Mouse (Mus musculus): ENCODE data around the gene Ptpre. TPM values are rescaled to one million over a fixed set of nuclear protein-coding genes. Genes with fewer than 3 reads are reported as not detected.
"Not testable (repeated sequence)": the region's sequence is repeated elsewhere in the genome, so short reads cannot be mapped to it uniquely, and the experiment has no call there.

Gene Ptpre
- polyA plus RNA-seq, 1 experiment = 2.4 TPM

DNA sequence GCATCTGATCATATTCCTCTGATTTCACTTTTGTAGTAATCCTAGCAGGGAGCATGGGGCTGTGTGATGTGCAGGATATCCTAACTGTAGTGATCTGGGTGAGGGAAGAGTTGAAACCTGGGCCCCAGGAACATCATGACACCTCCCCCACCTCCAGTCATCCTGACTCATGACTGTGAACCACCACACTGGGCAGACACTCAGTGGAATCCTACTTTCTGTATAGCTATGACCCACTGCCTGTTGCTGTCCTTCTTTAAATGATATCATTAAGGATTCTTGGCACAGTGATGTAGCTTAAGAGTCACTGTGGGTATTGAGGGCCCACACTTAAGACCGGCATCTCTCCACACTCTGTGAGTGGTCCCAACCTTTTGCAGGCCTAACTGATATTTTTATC, 30.3 kb downstream of the Ptpre start:
- Histone ChIP-seq H3K4me3 (no peak overlapping the region), H3K27me3 (ENCODE audit: control insufficient read depth, insufficient read depth, insufficient read length) (no peaks in the 10 kb centered on the region), H3K36me3 (ENCODE audit: control insufficient read depth, insufficient read depth) (no peaks in the 10 kb centered on the region), H3K4me2 (ENCODE audit: low read depth) (peak overlapping the region; percentile 24), H3ac (ENCODE audit: control insufficient read depth, insufficient read length) (no peak overlapping the region), H3K79me2 (ENCODE audit: control insufficient read depth, insufficient read depth) (no peaks in the 10 kb centered on the region)
- no peak for TF ChIP-seq TCF3 (IDR thresholded peaks at IDR 0.05; ENCODE audit: insufficient read length, low read depth)
- TF ChIP-seq MYOD1 (IDR thresholded peaks at IDR 0.05; ENCODE audit: control insufficient read depth in 1 of 3, insufficient read length in 2 of 3, low read depth in 2 of 3) = peak in 1 of 3 experiments; percentile 11

GRCm38 (mm10) chr7:135568550-135568949, 31.3 kb downstream of the Ptpre start:
- Histone ChIP-seq H3K4me3 (no peak overlapping the region), H3K79me2 (ENCODE audit: control insufficient read depth, insufficient read depth) (no peaks in the 10 kb centered on the region), H3K36me3 (ENCODE audit: control insufficient read depth, insufficient read depth) (no peaks in the 10 kb centered on the region), H3ac (ENCODE audit: control insufficient read depth, insufficient read length) (no peak overlapping the region), H3K4me2 (ENCODE audit: low read depth) (no peak overlapping the region), H3K27me3 (ENCODE audit: control insufficient read depth, insufficient read depth, insufficient read length) (no peaks in the 10 kb centered on the region)
- TF ChIP-seq REST (IDR thresholded peaks at IDR 0.05; ENCODE audit: insufficient read depth, insufficient read length) (no peak), MYOG (IDR thresholded peaks at IDR 0.05; ENCODE audit: control insufficient read depth in 1 of 3, insufficient read depth in 1 of 3, insufficient read length in 2 of 3, low read depth in 2 of 3) (no peak), SRF (IDR thresholded peaks at IDR 0.05; ENCODE audit: control insufficient read depth, insufficient read length, low read depth) (no peak), CEBPB (IDR thresholded peaks at IDR 0.05; ENCODE audit: insufficient read depth, poor library complexity, severe bottlenecking) (no peak), MYOD1 (IDR thresholded peaks at IDR 0.05; ENCODE audit: control insufficient read depth in 1 of 3, insufficient read length in 2 of 3, low read depth in 2 of 3) (no peak), POLR2A (IDR thresholded peaks at IDR 0.05; ENCODE audit: insufficient read length, low read depth) (no peak), MAX (IDR thresholded peaks at IDR 0.05; ENCODE audit: low read depth) (no peak), TCF12 (IDR thresholded peaks at IDR 0.05; ENCODE audit: insufficient read depth, poor library complexity, severe bottlenecking) (no peak), E2F4 (IDR thresholded peaks at IDR 0.05; ENCODE audit: insufficient read depth) (no peak), TCF3 (IDR thresholded peaks at IDR 0.05; ENCODE audit: insufficient read length, low read depth) (no peak)

DNA sequence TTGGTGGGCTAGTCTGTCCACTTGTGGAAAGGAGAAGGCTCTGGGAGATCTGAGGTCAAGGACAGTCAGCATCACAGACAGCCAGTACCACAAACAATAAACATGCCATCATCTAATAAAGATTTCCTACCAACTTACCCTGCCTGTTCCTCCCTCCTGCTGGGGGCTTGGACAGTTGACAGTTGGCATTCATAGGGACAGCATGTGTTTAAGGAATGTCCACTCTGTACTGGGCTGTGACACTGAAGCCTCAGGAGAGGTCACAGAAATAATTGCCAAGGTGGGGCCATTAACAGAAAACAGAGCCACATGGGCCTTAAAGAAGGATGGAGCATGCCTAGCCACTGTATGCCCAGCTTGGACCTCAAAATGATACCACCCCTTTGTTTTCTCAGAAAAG, 34.1 kb downstream of the Ptpre start:
- TF ChIP-seq MYOG (IDR thresholded peaks at IDR 0.05; ENCODE audit: control insufficient read depth in 1 of 3, insufficient read depth in 1 of 3, insufficient read length in 2 of 3, low read depth in 2 of 3) (no peak), TCF12 (IDR thresholded peaks at IDR 0.05; ENCODE audit: insufficient read depth, poor library complexity, severe bottlenecking) (no peak), MAX (IDR thresholded peaks at IDR 0.05; ENCODE audit: low read depth) (no peak), MYOD1 (IDR thresholded peaks at IDR 0.05; ENCODE audit: control insufficient read depth in 1 of 3, insufficient read length in 2 of 3, low read depth in 2 of 3) (no peak), E2F4 (IDR thresholded peaks at IDR 0.05; ENCODE audit: insufficient read depth) (no peak), POLR2AphosphoS2 (IDR thresholded peaks at IDR 0.05; ENCODE audit: insufficient read length, low read depth) (no peak), REST (IDR thresholded peaks at IDR 0.05; ENCODE audit: insufficient read depth, insufficient read length) (no peak), TCF3 (IDR thresholded peaks at IDR 0.05; ENCODE audit: insufficient read length, low read depth) (no peak), SRF (IDR thresholded peaks at IDR 0.05; ENCODE audit: control insufficient read depth, insufficient read length, low read depth) (no peak), CEBPB (IDR thresholded peaks at IDR 0.05; ENCODE audit: insufficient read depth, poor library complexity, severe bottlenecking) (no peak), USF1 (IDR thresholded peaks at IDR 0.05; ENCODE audit: low read depth) (no peak), POLR2A (IDR thresholded peaks at IDR 0.05; ENCODE audit: insufficient read length, low read depth) (no peak)
- Histone ChIP-seq H3K79me2 (ENCODE audit: control insufficient read depth, insufficient read depth) (no peaks in the 10 kb centered on the region), H3K4me2 (ENCODE audit: low read depth) (no peak overlapping the region), H3K27me3 (ENCODE audit: control insufficient read depth, insufficient read depth, insufficient read length) (no peaks in the 10 kb centered on the region), H3ac (ENCODE audit: control insufficient read depth, insufficient read length) (no peak overlapping the region), H3K36me3 (ENCODE audit: control insufficient read depth, insufficient read depth) (no peaks in the 10 kb centered on the region), H3K4me3 (no peak overlapping the region)

GRCm38 (mm10) chr7:135571951-135572559, 34.8 kb downstream of the Ptpre start:
- Histone ChIP-seq H3K27me3 (ENCODE audit: control insufficient read depth, insufficient read depth, insufficient read length) (no peaks in the 10 kb centered on the region), H3K36me3 (ENCODE audit: control insufficient read depth, insufficient read depth) (no peaks in the 10 kb centered on the region), H3K79me2 (ENCODE audit: control insufficient read depth, insufficient read depth) (no peaks in the 10 kb centered on the region), H3K4me2 (ENCODE audit: low read depth) (no peak overlapping the region), H3ac (ENCODE audit: control insufficient read depth, insufficient read length) (no peak overlapping the region), H3K4me3 (no peak overlapping the region)
- TF ChIP-seq TCF12 (IDR thresholded peaks at IDR 0.05; ENCODE audit: insufficient read depth, poor library complexity, severe bottlenecking) (no peak), REST (IDR thresholded peaks at IDR 0.05; ENCODE audit: insufficient read depth, insufficient read length) (no peak)

DNA sequence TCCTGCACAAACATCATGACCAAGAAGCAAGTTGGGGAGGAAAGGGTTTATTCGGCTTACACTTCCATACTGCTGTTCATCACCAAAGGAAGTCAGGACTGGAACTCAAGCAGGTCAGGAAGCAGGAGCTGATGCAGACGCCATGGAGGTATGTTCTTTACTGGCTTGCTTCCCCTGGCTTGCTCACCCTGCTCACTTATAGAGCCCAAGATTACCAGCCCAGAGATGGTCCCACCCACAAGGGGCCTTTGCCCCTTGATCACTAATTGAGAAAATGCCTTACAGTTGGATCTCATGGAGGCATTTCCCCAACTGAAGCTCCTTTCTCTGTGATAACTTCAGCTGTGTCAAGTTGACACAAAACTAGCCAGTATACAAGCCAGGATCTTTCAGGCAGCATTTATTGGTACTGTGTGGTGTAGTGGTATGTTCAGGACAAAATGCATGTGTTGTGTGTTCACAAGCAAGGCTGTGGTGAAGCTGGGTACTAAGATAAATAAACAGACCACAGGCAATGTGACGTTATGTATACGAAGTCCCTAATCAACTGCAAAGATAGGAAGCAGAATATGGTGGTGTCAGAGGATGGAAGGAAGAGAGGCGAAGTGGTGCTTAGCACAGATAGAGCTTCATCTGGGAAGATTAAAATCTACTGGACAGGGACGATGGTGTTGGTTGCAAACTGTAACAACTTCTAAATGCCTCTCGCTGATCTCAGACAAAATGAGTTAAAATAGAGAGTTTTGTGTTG, 38.2 kb downstream of the Ptpre start:
- H3K79me2 ChIP-seq (ENCODE audit: control insufficient read depth, insufficient read depth); H3K36me3 ChIP-seq (ENCODE audit: control insufficient read depth, insufficient read depth); H3K4me2 ChIP-seq (ENCODE audit: low read depth); H3ac ChIP-seq (ENCODE audit: control insufficient read depth, insufficient read length); H3K4me3 ChIP-seq; H3K27me3 ChIP-seq (ENCODE audit: control insufficient read depth, insufficient read depth, insufficient read length): not testable (repeated sequence)

Measured in myocyte (in vitro differentiated cells).